Mouse (Mus musculus): Measurements from ENCODE around the gene Rps6ka4. TPM values are rescaled to one million over a fixed set of nuclear protein-coding genes. Genes with fewer than 3 reads are reported as not detected.

The Rps6ka4 gene
- total RNA-seq, 2 experiments from 2014 or later = 32.0 to 34.7 TPM

DNA sequence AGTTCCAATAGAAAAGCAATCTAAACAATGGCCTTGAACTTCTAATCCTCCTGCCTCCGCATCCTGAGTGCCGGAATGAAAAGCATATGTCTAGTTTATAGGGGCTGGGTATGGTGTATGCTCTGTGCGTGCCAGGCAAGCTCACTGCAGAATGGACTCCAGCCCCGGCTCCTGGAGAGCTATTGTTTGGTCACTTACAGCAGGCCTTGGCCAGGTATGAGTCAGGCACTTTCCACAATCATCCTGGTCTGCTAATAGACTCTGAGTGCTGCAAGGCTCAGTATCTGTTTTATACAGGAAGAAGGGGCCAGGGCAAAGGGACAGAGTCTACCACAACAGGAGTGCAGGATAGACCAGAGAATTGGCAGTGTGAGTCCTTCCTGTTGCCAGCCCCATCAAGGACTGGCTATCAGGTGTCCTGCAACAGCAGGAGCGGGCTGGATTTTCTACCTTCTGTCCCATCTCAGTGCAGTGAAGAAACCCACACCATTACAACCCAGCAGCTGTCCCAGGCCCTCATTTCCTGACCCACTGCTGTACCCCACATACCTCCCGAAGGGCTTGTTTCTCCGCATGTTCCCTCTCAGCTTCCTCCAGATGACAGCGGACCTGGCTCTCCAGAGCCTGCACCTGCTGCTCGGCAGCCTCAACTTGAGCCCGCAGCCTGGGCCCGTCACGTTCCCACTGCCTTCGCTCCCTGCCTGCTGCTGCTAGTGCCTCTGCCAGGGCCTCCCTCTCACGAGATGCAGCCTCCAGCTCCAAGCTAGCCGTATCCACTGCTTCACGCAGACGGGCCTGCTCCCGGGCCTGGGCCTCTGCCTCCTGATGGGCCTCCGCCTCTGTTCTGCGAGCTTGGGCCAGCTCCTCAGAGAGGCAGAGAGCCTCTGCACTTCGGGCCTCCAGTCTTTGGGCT is 12.2 kb upstream of the Rps6ka4 start:
- DNase-seq (ENCODE audit: extremely low spot score in 1 of 2, low spot score in 1 of 2) = no peak

DNA sequence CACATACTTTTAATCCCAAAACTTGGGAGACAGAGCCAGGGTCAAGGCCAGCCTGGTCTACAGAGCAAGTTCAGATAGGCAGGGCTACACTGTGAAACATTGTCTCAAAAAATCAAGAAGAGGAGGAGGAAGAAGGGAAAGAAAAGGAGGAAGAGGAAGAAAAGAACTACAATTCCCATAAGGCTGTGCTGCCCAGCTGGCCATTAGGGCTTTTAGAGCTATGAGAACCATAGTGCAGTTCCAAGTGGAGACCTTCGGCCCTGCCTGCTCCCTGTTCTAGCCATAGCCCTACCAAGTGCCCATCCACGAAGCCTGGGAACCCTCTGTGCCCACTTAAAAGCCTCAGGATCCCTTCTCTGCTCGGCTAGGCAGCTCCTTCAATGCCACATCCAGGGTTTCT is 11.1 kb upstream of the Rps6ka4 start:
- no peak for DNase-seq (ENCODE audit: extremely low spot score in 1 of 2, low spot score in 1 of 2)

DNA sequence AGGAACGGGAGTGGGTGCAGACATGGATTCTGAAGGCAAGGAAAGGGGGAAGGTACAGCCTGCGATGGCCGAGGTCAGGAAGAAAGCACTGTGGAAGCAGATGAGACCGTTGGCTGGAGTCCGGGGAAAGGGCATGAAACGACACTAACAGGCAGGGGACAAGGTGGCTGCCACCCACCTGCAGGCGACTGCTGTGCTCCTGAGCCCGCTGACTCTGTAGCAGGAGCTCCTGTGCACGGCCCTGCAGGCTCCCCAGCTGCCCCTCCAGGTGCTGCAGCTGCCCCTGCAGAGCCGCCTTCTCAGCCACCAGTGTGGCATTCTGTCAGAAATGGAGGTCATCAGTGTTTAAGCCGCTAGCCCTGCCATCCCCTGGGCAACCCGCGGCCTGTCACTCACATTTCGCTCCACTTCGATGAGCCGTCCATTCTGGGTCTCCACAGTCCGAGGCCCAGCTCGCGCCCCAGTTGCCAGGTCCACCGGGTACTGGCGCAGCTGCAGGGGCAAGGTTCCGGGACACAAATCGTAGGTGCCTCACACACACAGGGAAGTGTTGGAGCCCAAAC is 9.2 kb upstream of the Rps6ka4 start:
- DNase-seq (ENCODE audit: extremely low spot score in 1 of 2, low spot score in 1 of 2) = no peak

DNA sequence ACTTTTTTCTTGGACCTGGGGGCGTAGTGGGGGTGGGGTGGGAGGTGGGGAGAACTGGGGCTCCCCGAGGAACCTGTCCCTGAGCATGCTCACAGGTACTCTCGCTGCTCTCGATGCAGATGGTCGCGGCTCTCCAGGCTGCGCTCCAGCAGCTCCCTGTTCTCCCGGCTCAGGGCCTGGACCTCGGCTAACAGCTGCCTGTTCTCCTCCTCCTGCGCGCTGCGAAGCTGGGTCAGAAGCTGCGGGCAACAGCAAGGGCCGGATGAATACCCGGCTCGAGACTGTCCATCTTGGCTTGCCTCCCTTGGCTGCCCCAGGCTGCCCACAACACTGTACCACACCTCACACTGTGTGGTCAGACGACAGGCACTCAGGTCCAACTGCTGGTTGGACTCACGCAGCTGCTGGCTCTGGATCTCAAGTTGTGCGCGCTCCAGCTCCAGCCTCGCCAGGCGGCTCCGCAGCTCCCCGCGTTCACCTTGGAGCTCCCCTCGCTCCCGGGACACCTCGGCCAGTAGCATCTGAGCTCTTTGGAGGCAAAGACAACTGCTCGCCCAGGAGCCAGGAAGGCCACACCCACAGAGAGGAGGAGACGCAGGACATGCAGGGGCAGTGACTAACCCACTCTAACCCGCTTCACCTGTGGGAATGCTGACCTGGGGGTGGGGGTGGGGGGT is 7.5 kb upstream of the Rps6ka4 start:
- no peak for DNase-seq (ENCODE audit: extremely low spot score in 1 of 2, low spot score in 1 of 2)

DNA sequence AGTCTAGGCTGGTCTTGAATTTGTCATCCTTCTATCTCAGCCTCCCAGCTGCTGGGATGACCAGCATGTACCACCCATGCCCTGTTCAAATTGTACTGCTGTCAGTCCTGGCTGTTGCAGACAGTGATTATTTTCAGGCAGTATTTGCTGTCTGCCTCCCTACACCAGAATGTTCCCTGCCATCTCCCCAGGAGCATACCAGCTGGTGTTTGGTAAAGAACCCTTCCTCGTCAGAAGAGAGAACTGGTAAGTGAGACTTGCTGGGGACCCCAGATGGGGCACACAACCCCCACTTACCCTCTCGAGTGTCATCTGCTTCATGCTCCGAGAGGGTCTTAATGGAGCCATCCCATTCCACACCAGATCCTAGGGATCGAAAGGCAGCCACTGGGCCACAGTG is 5.6 kb upstream of the Rps6ka4 start:
- DNase-seq (ENCODE audit: extremely low spot score in 1 of 2, low spot score in 1 of 2) = no peak

DNA sequence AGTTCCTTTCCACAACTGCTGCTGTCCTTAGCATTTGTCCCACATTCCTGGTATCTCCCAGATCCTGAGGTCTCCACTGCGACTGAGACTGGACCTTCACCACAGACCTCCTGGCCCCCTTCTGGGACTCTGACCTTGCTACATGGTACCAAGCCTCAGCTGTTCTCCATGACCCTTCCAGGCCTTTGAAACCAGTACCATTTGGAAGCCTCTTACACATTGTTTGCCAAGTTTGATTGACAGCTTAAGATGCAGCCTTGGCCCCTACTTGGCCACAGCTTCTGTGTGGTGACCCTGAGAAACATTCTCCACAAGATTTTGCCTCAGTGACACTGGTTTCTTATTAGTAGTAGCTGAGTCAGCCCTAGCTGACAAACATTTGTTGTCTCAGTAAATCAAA is 1.9 kb upstream of the Rps6ka4 start:
- no peak for DNase-seq (ENCODE audit: extremely low spot score in 1 of 2, low spot score in 1 of 2)

DNA sequence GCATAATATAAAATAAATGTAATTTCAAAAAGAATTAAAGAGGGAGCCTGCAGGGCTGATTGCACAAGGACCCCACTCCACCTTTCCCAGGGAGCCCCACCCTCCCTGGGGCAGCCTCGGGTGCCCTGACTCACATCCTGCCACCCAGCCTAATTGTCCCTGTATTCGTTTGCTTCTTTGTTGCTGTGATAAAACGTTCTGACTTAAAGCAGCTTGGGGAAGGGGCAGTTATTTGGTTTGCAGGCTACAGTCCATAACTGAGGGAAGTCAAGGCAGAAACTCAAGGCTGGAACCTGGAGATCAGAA is 809 bp upstream of the Rps6ka4 start:
- DNase-seq (ENCODE audit: extremely low spot score in 1 of 2, low spot score in 1 of 2) = no peak

DNA sequence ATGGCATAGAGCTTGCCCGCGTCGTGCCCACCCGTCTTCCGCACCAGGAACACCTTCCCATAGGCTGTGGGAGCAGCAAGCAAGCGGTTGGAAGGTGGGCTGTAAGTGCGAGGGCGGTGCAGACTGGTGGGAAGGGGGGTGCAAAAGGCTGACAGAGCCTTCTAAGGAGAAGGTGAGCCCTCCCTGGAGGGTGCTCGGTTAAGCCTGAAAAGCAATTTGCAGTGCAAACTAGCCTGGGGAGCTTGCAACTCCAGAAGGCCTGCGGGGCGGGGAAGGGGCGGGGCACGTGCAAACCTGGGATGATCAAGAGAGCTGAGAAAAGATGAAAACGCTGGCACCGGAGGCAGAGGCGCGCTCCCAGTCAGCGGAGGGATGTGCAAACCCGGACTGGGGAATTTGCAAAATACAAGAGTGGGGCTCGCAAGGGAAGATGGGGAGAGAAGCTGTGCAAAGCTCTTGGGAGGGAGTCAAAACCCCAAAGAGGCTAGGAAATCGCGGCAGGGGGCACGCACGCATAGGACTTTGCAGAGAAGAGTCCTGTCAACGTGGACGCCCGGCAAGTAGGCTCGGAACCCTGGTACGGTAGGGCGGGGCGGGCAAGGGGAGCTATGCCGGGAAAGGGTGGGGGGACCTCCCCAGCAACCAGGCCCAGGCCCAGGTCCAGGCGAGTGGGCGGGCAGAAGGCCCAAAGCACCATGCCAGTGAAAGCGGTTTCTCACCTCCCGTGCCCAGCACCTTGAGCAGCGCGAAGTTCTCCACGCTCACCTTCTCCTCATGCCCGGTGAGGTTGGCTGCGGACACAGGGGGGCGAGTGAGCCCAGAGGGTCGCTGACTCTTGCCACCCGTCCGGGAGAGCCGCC is 591 bp downstream of the Rps6ka4 start:
- no peak for DNase-seq (ENCODE audit: extremely low spot score in 1 of 2, low spot score in 1 of 2)

DNA sequence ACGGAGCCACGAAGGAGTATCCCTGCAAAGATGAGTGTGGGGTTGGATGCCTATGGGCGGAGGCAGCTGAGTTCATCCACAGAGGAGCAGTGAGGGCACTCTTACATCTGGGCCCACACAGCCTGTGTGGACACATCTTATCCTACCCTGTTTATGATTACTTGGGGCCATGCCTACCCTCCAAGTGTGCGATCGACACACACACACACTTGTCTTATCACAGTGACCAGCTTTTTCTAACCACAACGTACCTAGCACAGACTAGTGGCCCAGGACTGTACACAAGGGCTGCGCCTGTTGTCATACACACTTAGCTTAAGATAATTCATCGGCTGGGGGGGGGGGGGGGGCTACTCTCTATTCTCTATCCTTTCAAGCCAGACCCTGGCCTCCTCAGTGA is 8.1 kb downstream of the Rps6ka4 start:
- DNase-seq (ENCODE audit: extremely low spot score in 1 of 2, low spot score in 1 of 2) = no peak

DNA sequence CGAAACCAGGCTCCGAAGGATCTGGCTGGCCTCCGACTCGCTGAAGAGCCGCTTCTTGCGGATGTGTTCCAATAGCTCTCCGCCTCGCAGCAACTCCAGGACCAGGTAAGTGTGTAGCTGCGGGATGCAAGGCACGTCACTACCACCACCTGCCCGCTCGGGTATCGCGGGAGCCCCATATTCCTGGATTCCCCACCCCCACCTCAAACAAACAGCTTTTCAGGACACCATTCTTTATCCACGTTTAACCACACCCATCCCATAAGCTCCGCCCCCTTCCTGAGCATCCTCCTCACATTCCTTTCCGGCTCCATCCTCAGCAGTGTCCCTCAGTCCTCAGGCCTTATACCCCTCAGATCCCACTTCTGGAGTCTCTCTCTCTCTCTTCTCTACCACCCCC is 9.1 kb downstream of the Rps6ka4 start:
- no peak for DNase-seq (ENCODE audit: extremely low spot score in 1 of 2, low spot score in 1 of 2)

DNA sequence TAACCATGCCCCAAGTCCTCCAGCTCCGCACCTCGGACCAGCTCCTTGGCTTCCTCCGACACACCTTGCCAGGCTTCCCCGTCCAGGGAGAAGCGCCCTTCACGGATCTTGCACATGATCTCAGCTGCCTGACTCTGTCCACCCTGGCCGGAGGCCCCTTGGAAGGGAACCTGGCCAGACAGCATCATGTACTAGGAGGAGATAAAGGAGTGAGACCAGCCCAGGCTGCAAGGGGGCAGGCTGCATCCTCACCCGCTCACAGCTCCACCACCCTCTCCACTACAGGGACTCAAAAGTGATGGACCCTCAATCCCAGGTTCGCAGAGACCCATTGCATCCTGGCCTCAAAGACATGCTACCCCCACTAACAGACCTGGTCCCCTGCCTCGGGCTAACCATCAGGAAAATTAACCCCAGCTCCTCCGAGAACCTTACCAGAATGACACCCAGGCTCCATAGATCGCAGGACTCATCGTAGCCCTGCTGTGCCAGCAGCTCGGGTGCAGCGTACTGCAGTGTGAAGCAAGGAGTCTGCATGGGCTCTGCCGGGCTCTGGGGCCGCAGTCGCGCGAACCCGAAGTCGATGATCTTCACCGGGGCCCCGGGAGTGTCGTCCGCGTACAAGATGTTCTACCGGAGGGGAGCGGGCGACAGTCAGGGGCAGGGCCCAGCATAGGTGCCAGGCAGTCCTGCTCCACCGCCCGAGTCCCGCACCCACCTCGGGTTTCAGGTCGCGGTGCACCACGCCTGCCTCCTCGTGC is 9.7 kb downstream of the Rps6ka4 start:
- DNase-seq (ENCODE audit: extremely low spot score in 1 of 2, low spot score in 1 of 2) = no peak

DNA sequence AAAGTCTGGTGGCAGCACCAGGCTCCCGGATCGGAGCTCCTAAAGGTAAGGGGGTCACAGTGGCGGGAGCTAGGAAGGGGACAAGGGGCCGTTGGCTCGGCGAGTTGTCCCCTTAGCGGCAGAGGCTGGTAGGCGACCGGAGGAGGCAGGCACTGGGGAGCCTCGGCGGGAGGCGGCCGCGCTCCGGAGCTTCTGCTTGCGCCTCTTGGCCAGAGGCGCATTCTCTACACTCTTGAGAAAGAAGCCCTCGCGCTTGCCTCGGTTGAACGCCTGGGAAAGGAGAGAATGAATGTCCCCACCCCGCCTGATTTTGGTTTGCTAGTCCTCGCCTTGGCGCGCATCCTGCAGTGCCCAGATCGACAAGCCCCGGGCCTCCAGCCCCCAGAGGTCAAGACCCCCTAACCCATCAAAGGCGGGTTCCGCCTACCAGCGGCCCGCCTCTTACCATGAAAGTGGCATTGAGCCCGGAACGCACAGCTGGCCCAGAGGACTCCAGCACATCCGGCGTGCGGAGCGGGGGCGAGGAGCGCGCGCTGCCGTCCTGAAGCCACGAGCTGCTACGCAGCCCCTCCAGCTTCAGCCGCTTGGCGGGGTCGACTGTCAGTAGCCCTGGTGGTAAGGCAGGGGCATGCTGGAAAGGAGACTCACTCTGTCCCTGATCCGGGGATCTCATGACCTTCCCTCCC is 10.4 kb downstream of the Rps6ka4 start:
- DNase-seq (ENCODE audit: extremely low spot score in 1 of 2, low spot score in 1 of 2) = no peak

DNA sequence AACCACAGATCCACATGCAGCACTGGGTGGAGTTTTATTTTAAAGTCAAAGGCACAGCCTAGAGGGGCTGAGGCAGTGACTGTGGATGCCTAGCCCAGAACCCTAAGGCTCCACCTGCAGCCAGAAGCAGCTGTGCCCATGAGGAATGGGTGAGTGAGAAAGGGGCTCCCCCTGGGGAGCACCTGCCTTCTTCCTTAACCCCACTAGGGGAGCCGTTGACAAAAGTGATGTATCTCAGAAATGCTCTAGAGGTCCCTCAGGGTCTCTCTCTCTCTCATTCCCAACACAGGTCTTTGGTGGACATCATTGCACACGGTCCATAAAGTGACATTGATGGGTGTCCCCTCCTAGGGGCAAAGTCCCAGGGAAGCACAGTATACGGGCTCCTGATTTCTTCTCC is 11.4 kb downstream of the Rps6ka4 start:
- no peak for DNase-seq (ENCODE audit: extremely low spot score in 1 of 2, low spot score in 1 of 2)

DNA sequence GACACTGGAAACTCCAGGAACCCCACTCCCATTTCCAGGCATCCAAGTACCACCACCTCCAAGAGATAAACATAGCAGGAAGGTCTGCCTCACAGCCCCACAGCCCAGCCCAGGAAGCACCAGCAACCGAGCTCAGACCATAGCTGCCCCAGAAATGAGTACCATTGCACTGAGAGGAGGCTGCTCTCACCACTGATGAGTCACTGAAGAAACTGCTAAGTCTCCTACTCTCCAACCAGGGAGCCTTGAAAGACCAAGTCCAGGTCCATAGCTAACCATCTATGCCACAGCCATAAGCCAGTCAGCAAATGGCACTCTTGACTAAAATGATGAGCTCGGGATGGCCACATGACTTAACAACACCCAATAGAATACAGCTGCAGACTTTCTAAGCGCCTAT is 13.8 kb downstream of the Rps6ka4 start:
- DNase-seq (ENCODE audit: extremely low spot score in 1 of 2, low spot score in 1 of 2) = no peak

DNA sequence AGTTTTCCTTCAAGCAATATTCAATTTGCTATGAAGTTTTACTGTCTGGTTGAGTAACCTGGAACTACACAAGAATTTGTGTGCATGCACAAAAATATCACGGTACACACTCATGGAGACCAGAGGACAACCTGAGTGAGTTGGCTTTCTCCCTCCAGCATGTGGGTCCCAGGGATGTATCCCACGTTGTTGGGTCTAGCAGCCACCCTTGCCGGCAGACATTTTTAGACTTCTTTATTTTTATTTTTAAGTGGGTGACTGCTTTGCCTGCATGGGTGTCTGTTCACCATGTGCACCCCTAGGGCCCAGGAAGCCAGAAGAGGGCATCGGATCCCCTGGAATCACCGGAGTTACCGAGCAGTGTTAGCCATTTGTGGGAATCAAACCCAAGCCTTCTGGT is 15.1 kb downstream of the Rps6ka4 start:
- DNase-seq (ENCODE audit: extremely low spot score in 1 of 2, low spot score in 1 of 2) = no peak

DNA sequence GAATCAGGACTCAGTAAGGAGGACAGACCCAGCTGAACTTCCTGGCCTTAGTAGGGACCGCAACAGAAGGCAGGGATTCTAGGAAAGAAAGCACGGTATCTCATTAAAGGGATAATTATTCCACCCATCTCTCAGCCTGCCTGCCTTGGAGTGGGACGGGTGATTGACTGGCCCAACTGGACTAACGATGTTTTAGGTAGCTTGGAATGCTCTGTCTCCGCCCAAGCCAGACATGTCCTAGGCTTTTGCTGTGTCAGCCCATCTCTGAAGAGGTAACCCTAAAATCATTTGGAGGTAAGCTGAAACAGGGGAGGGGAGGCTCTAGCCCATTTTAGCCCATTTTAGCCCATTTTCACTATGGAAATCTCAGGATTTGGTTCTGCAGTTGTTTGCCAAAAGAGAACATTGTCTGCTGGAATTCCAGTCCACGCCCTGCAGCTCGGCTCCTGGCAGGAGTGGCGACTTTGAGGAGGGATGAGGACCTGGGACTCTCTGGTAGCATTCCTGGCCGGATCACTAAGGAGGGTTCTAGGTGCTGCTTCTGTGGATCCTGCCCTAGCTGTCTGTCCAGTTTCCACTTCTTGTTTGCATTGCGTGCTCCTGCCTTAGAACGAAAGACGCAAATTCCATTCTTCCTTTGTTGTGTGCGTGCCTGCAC is 19.8 kb downstream of the Rps6ka4 start:
- no peak for DNase-seq (ENCODE audit: extremely low spot score in 1 of 2, low spot score in 1 of 2)

DNA sequence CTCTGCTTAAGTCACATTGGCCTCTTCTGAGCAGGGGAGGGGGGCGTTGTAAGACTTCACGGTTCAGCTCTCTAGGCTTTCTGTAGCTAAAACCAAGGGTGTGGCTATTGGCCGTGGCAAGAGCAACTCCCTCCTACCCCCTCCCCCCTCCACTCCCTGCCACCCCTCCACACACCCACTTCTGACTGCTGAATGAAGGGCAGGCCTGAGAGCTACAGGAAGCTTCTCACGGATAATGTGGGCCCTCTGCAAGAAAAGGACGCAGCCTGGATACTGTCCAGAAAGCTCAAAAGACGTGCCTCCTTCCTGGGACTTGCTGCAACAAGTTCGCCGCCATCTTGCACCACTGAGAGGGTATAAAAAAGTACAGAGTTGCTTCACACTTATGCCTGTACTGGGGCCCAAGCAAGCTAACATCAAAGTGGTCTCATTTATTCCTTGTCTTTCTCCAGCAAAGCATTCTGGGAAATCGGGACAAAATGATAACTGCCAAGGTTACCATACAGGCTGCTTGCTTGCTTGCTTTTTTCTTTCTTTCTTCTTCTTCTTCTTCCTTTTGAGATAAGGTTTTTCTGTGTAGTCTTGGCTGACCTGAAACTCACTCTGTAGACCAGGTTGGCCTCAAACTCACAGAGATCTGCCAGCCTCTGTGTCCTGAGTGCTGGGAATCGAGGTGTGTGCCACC is 21.2 kb downstream of the Rps6ka4 start:
- DNase-seq (ENCODE audit: extremely low spot score in 1 of 2, low spot score in 1 of 2) = no peak

DNA sequence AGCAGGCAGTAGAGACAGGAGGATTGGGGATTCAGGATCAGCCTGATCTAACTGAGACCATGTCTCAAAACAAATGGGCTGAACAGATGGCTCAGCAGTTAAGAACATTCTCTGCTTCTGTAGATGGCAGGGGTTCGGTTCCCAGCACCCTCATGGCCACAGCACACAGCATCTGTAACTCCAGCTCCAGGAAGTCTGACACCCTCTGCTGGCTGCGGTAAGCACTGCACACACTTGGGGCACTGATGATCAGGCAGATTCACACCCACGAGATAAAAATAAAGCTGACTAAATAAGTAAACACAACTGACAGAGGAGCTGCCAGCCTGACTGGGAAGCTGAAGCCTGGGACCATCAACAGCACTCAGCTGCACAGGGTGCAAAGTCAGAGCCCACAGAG is 25.5 kb downstream of the Rps6ka4 start:
- DNase-seq (ENCODE audit: extremely low spot score in 1 of 2, low spot score in 1 of 2) = no peak

DNA sequence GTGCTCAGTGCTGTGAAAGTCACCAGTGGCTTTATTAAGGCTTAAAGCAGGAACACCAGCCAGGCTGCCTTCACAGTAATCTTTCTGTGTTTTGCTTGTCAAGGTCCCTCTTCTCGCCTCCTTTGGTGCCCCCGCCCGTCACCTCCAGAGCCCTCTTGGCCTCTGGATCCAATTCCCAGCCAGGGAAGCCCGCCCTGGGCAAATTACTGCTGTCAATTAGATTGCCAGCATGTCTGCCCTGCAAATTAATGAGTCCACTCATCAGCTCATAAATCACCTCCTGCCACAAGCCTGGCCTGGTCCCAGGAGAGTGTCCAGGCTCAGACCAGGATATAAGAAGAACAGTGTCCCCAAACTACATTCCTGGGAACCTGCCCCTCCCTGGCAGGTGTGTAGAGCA is 26.1 kb downstream of the Rps6ka4 start:
- no peak for DNase-seq (ENCODE audit: extremely low spot score in 1 of 2, low spot score in 1 of 2)
